Mouse (Mus musculus): ENCODE data around the gene Mrm3. TPM values are rescaled to one million over a fixed set of nuclear protein-coding genes. Genes with fewer than 3 reads are reported as not detected.
A peak's percentile ranks its signal among the peaks of the same experiment; 100 is the strongest.

The Mrm3 gene
- polyA plus RNA-seq, 1 experiment from 2014 or later: 29.3 TPM

DNA sequence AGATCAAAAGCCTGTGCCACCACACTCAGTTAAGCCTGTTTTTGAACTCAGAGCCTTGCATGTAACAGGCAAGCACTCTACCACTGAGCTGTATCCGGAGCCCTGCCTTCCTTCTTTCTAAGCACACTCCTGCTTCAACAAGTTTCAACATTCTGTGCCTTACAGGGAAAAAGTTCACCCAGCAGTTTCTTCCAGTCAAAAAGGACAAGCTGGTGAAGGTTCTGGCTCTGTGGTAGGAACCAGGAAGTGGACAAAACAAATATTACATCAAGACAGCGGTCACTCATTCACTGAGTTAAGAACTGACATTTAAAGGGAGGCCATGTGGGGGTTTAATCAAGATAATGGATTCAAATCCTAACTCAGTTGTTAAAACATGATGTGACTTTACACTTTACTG is 28.5 kb upstream of the Mrm3 start:
- H3K27ac ChIP-seq (ENCODE audit: low read depth, low read length): no peak overlapping the region
- H3K27me3 ChIP-seq (ENCODE audit: control insufficient read depth, insufficient read depth, low read length): no peaks in the 10 kb centered on the region
- ATAC-seq (ENCODE audit: low FRiP score, low TSS enrichment): no peak
- H3K4me1 ChIP-seq (ENCODE audit: control insufficient read depth, insufficient read depth, low read length): peaks cover 6% of the 10 kb centered on the region; the same call in 1 of the 2 replicates
- no peak overlapping the region for H3K4me3 ChIP-seq (ENCODE audit: low read length)
- H3K4me2 ChIP-seq (replicated peaks; ENCODE audit: low read depth, low read length): no peak overlapping the region
- H3K36me3 ChIP-seq (ENCODE audit: control insufficient read depth, insufficient read depth, low read length): peaks cover 25% of the 10 kb centered on the region
- no peak overlapping the region for H3K9ac ChIP-seq (ENCODE audit: low read depth, low read length)
- 93% methylated on average over 2 of the region's 2 CpGs for WGBS
- no peaks in the 10 kb centered on the region for H3K9me3 ChIP-seq (ENCODE audit: control insufficient read depth, low read length)

DNA sequence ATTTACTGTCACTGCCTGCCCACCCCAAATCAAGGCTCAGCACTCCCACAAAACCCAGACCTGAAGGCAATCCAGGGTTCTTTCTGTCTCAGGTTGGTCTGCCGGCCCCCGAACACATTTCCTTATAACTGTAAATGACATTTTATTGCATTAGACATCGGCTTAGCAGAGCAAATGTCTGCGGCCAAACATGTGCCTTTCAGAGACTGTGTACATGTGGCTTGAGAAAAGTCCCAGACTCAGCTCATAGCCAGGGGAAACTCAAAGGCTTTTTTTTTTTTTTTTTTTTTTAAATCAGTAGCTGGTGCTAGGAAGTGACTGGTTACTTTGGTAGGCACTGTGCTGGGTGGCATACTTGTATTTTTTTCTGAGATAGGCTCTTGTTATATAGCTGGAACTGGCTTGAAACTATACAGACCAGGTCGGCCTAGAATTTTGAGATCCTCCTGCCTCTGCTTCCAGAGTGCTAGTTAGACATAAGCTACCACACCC is 27.4 kb upstream of the Mrm3 start:
- WGBS: 92% methylated on average over 5 of the region's 5 CpGs
- H3K27ac ChIP-seq (ENCODE audit: low read depth, low read length): no peak overlapping the region
- H3K4me3 ChIP-seq (ENCODE audit: low read length): peak overlapping the region; percentile 87; the same call in 1 of the 2 replicates
- peaks cover 31% of the 10 kb centered on the region for H3K36me3 ChIP-seq (ENCODE audit: control insufficient read depth, insufficient read depth, low read length)
- H3K9ac ChIP-seq (ENCODE audit: low read depth, low read length): peak overlapping the region; percentile 95
- peaks cover 6% of the 10 kb centered on the region; the same call in 1 of the 2 replicates for H3K4me1 ChIP-seq (ENCODE audit: control insufficient read depth, insufficient read depth, low read length)
- no peaks in the 10 kb centered on the region for H3K27me3 ChIP-seq (ENCODE audit: control insufficient read depth, insufficient read depth, low read length)
- ATAC-seq (ENCODE audit: low FRiP score, low TSS enrichment): no peak
- no peaks in the 10 kb centered on the region for H3K9me3 ChIP-seq (ENCODE audit: control insufficient read depth, low read length)
- H3K4me2 ChIP-seq (replicated peaks; ENCODE audit: low read depth, low read length): peak overlapping the region; percentile 52

DNA sequence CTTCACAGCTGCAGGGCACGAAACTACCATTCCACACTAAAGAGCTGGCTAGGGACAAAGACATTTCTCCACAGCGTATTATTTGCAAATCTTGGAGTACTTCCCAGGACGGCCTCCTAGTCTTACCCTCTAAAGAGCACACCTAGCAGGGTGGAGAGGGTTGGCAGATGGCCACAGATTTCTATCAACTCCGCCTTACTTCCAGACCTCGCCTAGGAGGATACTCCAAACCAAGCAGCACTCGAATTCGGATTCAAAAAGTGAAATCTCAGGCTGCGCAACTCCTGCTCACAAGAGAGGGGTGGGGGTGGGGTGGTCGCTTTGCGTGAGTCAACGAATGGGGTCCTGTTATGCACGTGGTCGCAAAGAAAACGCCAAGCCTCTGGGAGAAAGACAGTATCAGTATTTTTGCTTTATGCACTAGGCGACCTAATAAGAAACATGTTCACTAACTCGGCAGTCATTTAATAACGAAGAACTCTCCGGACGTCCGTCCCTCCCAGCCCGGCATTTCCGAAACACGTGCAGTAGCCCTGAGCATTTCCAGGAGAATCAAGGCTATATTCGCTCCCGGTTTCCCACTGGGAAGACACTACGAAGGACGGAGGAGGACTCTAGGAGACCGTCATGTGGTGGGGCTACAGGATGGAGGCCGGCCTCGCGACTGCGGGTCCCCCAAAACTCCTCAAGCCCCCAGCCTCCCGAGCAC is 26.7 kb upstream of the Mrm3 start:
- peak; percentile 17; the same call in 1 of the 2 replicates for ATAC-seq (ENCODE audit: low FRiP score, low TSS enrichment)

GRCm38 (mm10) chr11:76217390-76217800 is 26.1 kb upstream of the Mrm3 start, which contains the start of the genes Dbil5 and Gemin4:
Gene Dbil5, plus strand, starts transcription at chr11:76217608.
Gene Gemin4, minus strand, starts transcription at chr11:76217664.
- Histone ChIP-seq H3K9ac (ENCODE audit: low read depth, low read length) (peak within 1 kb of the TSS; percentile 95), H3K27ac (ENCODE audit: low read depth, low read length) (peak within 1 kb of the TSS; percentile 88), H3K27me3 (ENCODE audit: control insufficient read depth, insufficient read depth, low read length) (no peaks in the 10 kb centered on the region), H3K4me2 (replicated peaks; ENCODE audit: low read depth, low read length) (peak within 1 kb of the TSS; percentile 52), H3K36me3 (ENCODE audit: control insufficient read depth, insufficient read depth, low read length) (peaks cover 33% of the 10 kb centered on the region), H3K9me3 (ENCODE audit: control insufficient read depth, low read length) (no peaks in the 10 kb centered on the region), H3K4me1 (ENCODE audit: control insufficient read depth, insufficient read depth, low read length) (peaks cover 6% of the 10 kb centered on the region; the same call in 1 of the 2 replicates), H3K4me3 (ENCODE audit: low read length) (peak within 1 kb of the TSS; percentile 87)
- ATAC-seq (ENCODE audit: low FRiP score, low TSS enrichment): peak; percentile 97
- WGBS: 0% methylated on average over 35 of the region's 35 CpGs

More for the DNA sequence above, 26.7 kb upstream of the Mrm3 start:
- Histone ChIP-seq H3K27ac (ENCODE audit: low read depth, low read length) (peak overlapping the region; percentile 88), H3K4me3 (ENCODE audit: low read length) (peak overlapping the region; percentile 87), H3K4me2 (replicated peaks; ENCODE audit: low read depth, low read length) (peak overlapping the region; percentile 52), H3K36me3 (ENCODE audit: control insufficient read depth, insufficient read depth, low read length) (peaks cover 35% of the 10 kb centered on the region), H3K9me3 (ENCODE audit: control insufficient read depth, low read length) (no peaks in the 10 kb centered on the region), H3K4me1 (ENCODE audit: control insufficient read depth, insufficient read depth, low read length) (peaks cover 6% of the 10 kb centered on the region; the same call in 1 of the 2 replicates), H3K9ac (ENCODE audit: low read depth, low read length) (peak overlapping the region; percentile 95), H3K27me3 (ENCODE audit: control insufficient read depth, insufficient read depth, low read length) (no peaks in the 10 kb centered on the region)
- 3% methylated on average over 33 of the region's 33 CpGs for WGBS

- ATAC-seq (ENCODE audit: low FRiP score, low TSS enrichment): no peak
- Histone ChIP-seq H3K27ac (ENCODE audit: low read depth, low read length) (no peak overlapping the region), H3K36me3 (ENCODE audit: control insufficient read depth, insufficient read depth, low read length) (peaks cover 40% of the 10 kb centered on the region), H3K9ac (ENCODE audit: low read depth, low read length) (no peak overlapping the region), H3K27me3 (ENCODE audit: control insufficient read depth, insufficient read depth, low read length) (no peaks in the 10 kb centered on the region), H3K9me3 (ENCODE audit: control insufficient read depth, low read length) (no peaks in the 10 kb centered on the region), H3K4me1 (ENCODE audit: control insufficient read depth, insufficient read depth, low read length) (no peaks in the 10 kb centered on the region), H3K4me3 (ENCODE audit: low read length) (no peak overlapping the region), H3K4me2 (replicated peaks; ENCODE audit: low read depth, low read length) (no peak overlapping the region)
- WGBS: 96% methylated on average over 5 of the region's 5 CpGs
Measured at GRCm38 (mm10) chr11:76224631-76225030, 18.9 kb upstream of the Mrm3 start.

DNA sequence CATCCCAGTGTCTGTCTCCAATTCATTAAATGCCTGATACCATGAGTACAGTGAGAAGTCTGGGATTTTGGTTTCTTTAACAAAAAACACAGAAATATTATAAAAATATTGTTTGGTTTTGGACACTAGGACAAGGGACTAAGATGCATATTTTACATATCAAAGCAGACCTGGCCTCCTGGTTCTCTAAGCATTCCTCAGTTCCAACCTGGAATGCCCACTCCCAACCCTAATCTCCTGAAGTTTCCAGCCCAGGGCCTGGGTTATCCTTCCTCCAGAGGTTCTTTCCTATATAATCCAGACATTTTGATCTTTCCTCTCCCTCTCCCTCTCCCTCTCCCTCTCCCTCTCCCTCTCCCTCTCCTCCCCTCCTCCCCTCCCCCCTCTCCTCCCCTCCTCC is 18.5 kb upstream of the Mrm3 start:
- no peak overlapping the region for H3K9ac ChIP-seq (ENCODE audit: low read depth, low read length)
- H3K4me3 ChIP-seq (ENCODE audit: low read length): no peak overlapping the region
- H3K27ac ChIP-seq (ENCODE audit: low read depth, low read length): no peak overlapping the region
- no peak overlapping the region for H3K4me2 ChIP-seq (replicated peaks; ENCODE audit: low read depth, low read length)
- no peak for ATAC-seq (ENCODE audit: low FRiP score, low TSS enrichment)
- H3K4me1 ChIP-seq (ENCODE audit: control insufficient read depth, insufficient read depth, low read length): no peaks in the 10 kb centered on the region
- H3K27me3 ChIP-seq (ENCODE audit: control insufficient read depth, insufficient read depth, low read length): no peaks in the 10 kb centered on the region
- no peaks in the 10 kb centered on the region for H3K9me3 ChIP-seq (ENCODE audit: control insufficient read depth, low read length)
- peaks cover 40% of the 10 kb centered on the region for H3K36me3 ChIP-seq (ENCODE audit: control insufficient read depth, insufficient read depth, low read length)

GRCm38 (mm10) chr11:76236136-76236535 is 7.4 kb upstream of the Mrm3 start:
- H3K9me3 ChIP-seq (ENCODE audit: control insufficient read depth, low read length): no peaks in the 10 kb centered on the region
- H3K4me3 ChIP-seq (ENCODE audit: low read length): no peak overlapping the region
- no peak overlapping the region for H3K4me2 ChIP-seq (replicated peaks; ENCODE audit: low read depth, low read length)
- 98% methylated on average over 3 of the region's 3 CpGs for WGBS
- H3K27me3 ChIP-seq (ENCODE audit: control insufficient read depth, insufficient read depth, low read length): no peaks in the 10 kb centered on the region
- no peak for ATAC-seq (ENCODE audit: low FRiP score, low TSS enrichment)
- no peak overlapping the region for H3K9ac ChIP-seq (ENCODE audit: low read depth, low read length)
- peaks cover 65% of the 10 kb centered on the region for H3K36me3 ChIP-seq (ENCODE audit: control insufficient read depth, insufficient read depth, low read length)
- H3K4me1 ChIP-seq (ENCODE audit: control insufficient read depth, insufficient read depth, low read length): no peaks in the 10 kb centered on the region
- H3K27ac ChIP-seq (ENCODE audit: low read depth, low read length): no peak overlapping the region

DNA sequence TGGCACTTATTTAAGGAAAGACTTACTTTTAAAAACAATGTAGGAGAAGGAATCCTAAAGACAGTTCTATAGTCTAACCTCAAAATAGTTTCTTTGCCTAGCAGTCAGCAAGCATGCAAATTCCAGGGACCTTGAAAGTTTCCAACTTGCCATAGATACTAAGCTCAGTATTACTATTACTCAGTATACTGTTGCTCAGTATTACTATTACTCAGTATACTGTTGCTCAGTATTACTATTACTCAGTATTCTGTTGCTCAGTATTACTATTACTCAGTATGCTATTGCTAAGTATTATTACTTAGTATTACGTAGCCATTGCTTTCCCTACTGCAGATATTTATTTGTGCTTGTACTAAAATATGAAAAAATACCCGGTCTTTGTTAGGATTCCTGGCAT is 3.8 kb upstream of the Mrm3 start:
- 93% methylated on average over 2 of the region's 2 CpGs for WGBS
- Histone ChIP-seq H3K4me3 (ENCODE audit: low read length) (no peak overlapping the region), H3K4me2 (replicated peaks; ENCODE audit: low read depth, low read length) (no peak overlapping the region), H3K27ac (ENCODE audit: low read depth, low read length) (no peak overlapping the region), H3K9me3 (ENCODE audit: control insufficient read depth, low read length) (no peaks in the 10 kb centered on the region), H3K27me3 (ENCODE audit: control insufficient read depth, insufficient read depth, low read length) (no peaks in the 10 kb centered on the region), H3K36me3 (ENCODE audit: control insufficient read depth, insufficient read depth, low read length) (peaks cover 35% of the 10 kb centered on the region), H3K4me1 (ENCODE audit: control insufficient read depth, insufficient read depth, low read length) (peaks cover 12% of the 10 kb centered on the region; the same call in 1 of the 2 replicates), H3K9ac (ENCODE audit: low read depth, low read length) (no peak overlapping the region)
- ATAC-seq (ENCODE audit: low FRiP score, low TSS enrichment): no peak

Data from kidney, embryonic 14.5 days (tissue).